8 mouse cellular contexts compared by ENCODE assay signal in genomic region chr12:84161616-84162433, GRCm38 (mm10). TPM values are rescaled to one million over a fixed set of nuclear protein-coding genes. Genes with fewer than 3 reads are reported as not detected.
DNase-seq lines count a peak whose midpoint lies in the region; ATAC-seq and TF ChIP-seq lines count a peak whose summit lies in the region.

No protein-coding gene starts in this region.

- no peak overlapping the region for H3K9ac ChIP-seq in lung, embryonic 14.5 days

- intact Hi-C loops in gastrocnemius, postnatal 14 days (cut with DNase I; ENCODE audit: low total_unique reads): loop anchor here (2.0 to 5.0 kb wide), 2 partner anchors 55 to 87 kb away; partner anchors contain the start of gene Elmsan1

- 72% methylated on average over 14 of the region's 14 CpGs for WGBS in lung, embryonic 14.5 days
- 71% methylated on average over 14 of the region's 14 CpGs for WGBS in kidney, adult 2 months

- no peak overlapping the region for H3K4me3 ChIP-seq in lung, embryonic 14.5 days (ENCODE audit: low read depth, low read length)
- no peak overlapping the region for H3K4me3 ChIP-seq in kidney, adult 2 months (ENCODE audit: insufficient read depth, low read depth, low read length)

- H3K27me3 ChIP-seq in lung, embryonic 14.5 days (ENCODE audit: insufficient read depth, low read length): no peaks in the 10 kb centered on the region
- H3K27me3 ChIP-seq in kidney, adult 2 months (replicated peaks; ENCODE audit: control insufficient read depth, insufficient read depth, low read length): no peaks in the 10 kb centered on the region

- H3K4me2 ChIP-seq in lung, embryonic 14.5 days: no peak overlapping the region

- no peak for ATAC-seq in lung, embryonic 14.5 days (ENCODE audit: insufficient read depth)
- ATAC-seq in activated CD4-positive, CD25-positive, alpha-beta regulatory T cell, adult 4 months: peak; percentile 36
- ATAC-seq in monocyte, adult 5-6 weeks (replicated peaks; ENCODE audit: insufficient number of reproducible peaks, low FRiP score, low TSS enrichment, poor library complexity, severe bottlenecking): 0 out of 2 replicates have a peak, but pooled peaks have one; percentile 30

- H3K36me3 ChIP-seq in lung, embryonic 14.5 days (ENCODE audit: insufficient read depth): peaks cover 69% of the 10 kb centered on the region
- H3K36me3 ChIP-seq in kidney, adult 2 months (ENCODE audit: control insufficient read depth, insufficient read depth, low read length): no peaks in the 10 kb centered on the region

- DNase-seq in lung, embryonic 14.5 days: peak; percentile 49
- DNase-seq in lung, postnatal 10 days: no peak
- peak; percentile 71 for DNase-seq in kidney, adult 2 months
- no peak for DNase-seq in frontal cortex, adult 2 months (ENCODE audit: extremely low spot score in 1 of 2, low spot score in 1 of 2)
- DNase-seq in gastrocnemius, postnatal 14 days: no peak
- no peak for DNase-seq in adrenal gland, postnatal 36 days

- H3K9me3 ChIP-seq in lung, embryonic 14.5 days (ENCODE audit: low read depth, low read length): no peaks in the 10 kb centered on the region

- TF ChIP-seq POLR2A in kidney, adult 2 months (IDR thresholded peaks at IDR 0.05; ENCODE audit: low read depth, low read length): no peak

- H3K27ac ChIP-seq in lung, embryonic 14.5 days (ENCODE audit: low read depth): no peak overlapping the region
- no peak overlapping the region for H3K27ac ChIP-seq in kidney, adult 2 months (ENCODE audit: insufficient read depth, low read depth, low read length)

- peak; percentile 64 for TF ChIP-seq CTCF in lung, embryonic 14.5 days (IDR thresholded peaks at IDR 0.05; ENCODE audit: low read depth)
- TF ChIP-seq CTCF in kidney, adult 2 months (conservative IDR thresholded peaks at IDR 0.05; ENCODE audit: insufficient read depth, insufficient read length, low read depth, low read length): peak; percentile 82

- no peaks in the 10 kb centered on the region for H3K4me1 ChIP-seq in lung, embryonic 14.5 days (ENCODE audit: insufficient read depth)
- peaks cover 4% of the 10 kb centered on the region; the same call in 1 of the 2 replicates for H3K4me1 ChIP-seq in kidney, adult 2 months (ENCODE audit: control insufficient read depth, insufficient read depth, low read length)

RNA-seq across cellular contexts. Expression of gene Pnma1, which starts 13.5 kb away (rescaled TPM):
- 0.68 and 0.79 TPM in 2 replicates for polyA plus RNA-seq in lung, embryonic 14.5 days (2014; fragmentation: Nextera tagmentation; extraction: Ambion mirVana)
- polyA plus RNA-seq in activated CD4-positive, CD25-positive, alpha-beta regulatory T cell, adult 4 months (2017; shearing (Covaris generic)): not detected
- 0.05 TPM in 1 of 2 replicates, not detected in the other for polyA plus RNA-seq in kidney, adult 2 months (2012; rRNA removed)
- total RNA-seq in monocyte, adult 5-6 weeks (2017): 0.78 to 3.5 TPM in 2 of 3 replicates, not detected in the other
- 4.4 and 5.3 TPM in 2 replicates for polyA plus RNA-seq in frontal cortex, adult 2 months (2012; rRNA removed)
- under 1 TPM; 0.23 to 0.24 TPM for total RNA-seq in gastrocnemius, postnatal 14 days (2021)
- under 1 TPM; 0.23 to 0.26 TPM for total RNA-seq in adrenal gland, postnatal 36 days (2021)

RNA-seq across cellular contexts. Expression of gene Dnal1, which starts 47.7 kb away (rescaled TPM):
- 4.1 and 5.2 TPM in 2 replicates for polyA plus RNA-seq in lung, embryonic 14.5 days (2014; fragmentation: Nextera tagmentation; extraction: Ambion mirVana)
- under 1 TPM in 1 of 2 experiments, not detected in 1; 0.81 TPM for polyA plus RNA-seq in activated CD4-positive, CD25-positive, alpha-beta regulatory T cell, adult 4 months (2017; shearing (Covaris generic))
- polyA plus RNA-seq in kidney, adult 2 months (2012; rRNA removed): 5.0 and 6.3 TPM in 2 replicates
- total RNA-seq in monocyte, adult 5-6 weeks (2017): 0.19 to 0.32 TPM in 2 of 3 replicates, not detected in the other
- 52.9 and 55.1 TPM in 2 replicates for polyA plus RNA-seq in frontal cortex, adult 2 months (2012; rRNA removed)
- total RNA-seq in gastrocnemius, postnatal 14 days (2021): 1 to 10 TPM; 7.0 to 7.3 TPM
- 10 to 100 TPM; 14.1 to 19.5 TPM for total RNA-seq in adrenal gland, postnatal 36 days (2021)

RNA-seq across cellular contexts. Expression of gene Elmsan1, which starts 56.9 kb away (rescaled TPM):
- polyA plus RNA-seq in lung, embryonic 14.5 days (2014; fragmentation: Nextera tagmentation; extraction: Ambion mirVana): 11.3 and 12.3 TPM in 2 replicates
- polyA plus RNA-seq in activated CD4-positive, CD25-positive, alpha-beta regulatory T cell, adult 4 months (2017; shearing (Covaris generic)): 1 to 10 TPM; 6.8 to 7.1 TPM
- polyA plus RNA-seq in kidney, adult 2 months (2012; rRNA removed): 6.7 and 7.4 TPM in 2 replicates
- 21.6 to 42.4 TPM (median 28.2 TPM) in 3 replicates for total RNA-seq in monocyte, adult 5-6 weeks (2017)
- polyA plus RNA-seq in frontal cortex, adult 2 months (2012; rRNA removed): 8.6 and 8.7 TPM in 2 replicates
- total RNA-seq in gastrocnemius, postnatal 14 days (2021): 10 to 100 TPM; 10.8 to 11.2 TPM
- total RNA-seq in adrenal gland, postnatal 36 days (2021): 10 to 100 TPM; 18.1 to 23.8 TPM

Comparison
In these comparisons a context has a peak if more than half of its experiments do, and no peak if none do; other contexts are left out.
1. DNase-seq: peak in lung, embryonic 14.5 days (single experiment) and kidney, adult 2 months (single experiment); none in lung, postnatal 10 days (single experiment), frontal cortex, adult 2 months (0 of 2), gastrocnemius, postnatal 14 days (single experiment) and adrenal gland, postnatal 36 days (0 of 2).